Mouse (Mus musculus) midbrain, embryonic 10.5 days (tissue): ENCODE data around the gene Ppil4. TPM values are rescaled to one million over a fixed set of nuclear protein-coding genes. Genes with fewer than 3 reads are reported as not detected.
"Not testable (repeated sequence)": the region's sequence is repeated elsewhere in the genome, so short reads cannot be mapped to it uniquely, and the experiment has no call there.

ENCODE experiments used
- DNase-seq: peaks from one replicate; pipeline ENCODE4 v3.0.0-alpha.2; 2017; ENCODE audit warnings: low spot score
- H3K27ac ChIP-seq: fragments of 300-500 bp; sonication (generic); replicated peaks from 2 replicates; pipeline ENCODE4 v1.5.1; 2016; ENCODE audit warnings: mild to moderate bottlenecking
- H3K27me3 ChIP-seq: fragments of 300-500 bp; sonication (generic); 2 replicates; pipeline ENCODE4 v1.6.1; 2016; ENCODE audit warnings: low read depth, mild to moderate bottlenecking; ENCODE audit not compliant: poor library complexity, severe bottlenecking
- H3K36me3 ChIP-seq: fragments of 300-500 bp; sonication (generic); 2 replicates; pipeline ENCODE4 v1.6.1; 2016; ENCODE audit warnings: mild to moderate bottlenecking, moderate library complexity
- H3K4me1 ChIP-seq: fragments of 300-500 bp; sonication (generic); 2 replicates; pipeline ENCODE4 v1.6.1; 2016
- H3K4me3 ChIP-seq: fragments of 300-500 bp; sonication (generic); 2 replicates; pipeline ENCODE4 v1.5.1; 2016; ENCODE audit warnings: mild to moderate bottlenecking, moderate library complexity
- H3K9me3 ChIP-seq: fragments of 300-500 bp; sonication (generic); replicated peaks from 2 replicates; pipeline ENCODE4 v1.6.1; 2016; ENCODE audit warnings: mild to moderate bottlenecking
- WGBS: fragments of 180-500 bp; shearing (Covaris S2); methylation state at CpG from one replicate; pipeline ENCODE4 v1.1.7; 2016; 5-methylcytosine and 5-hydroxymethylcytosine counted together
- polyA plus RNA-seq: library from polyadenylated mRNA; unstranded; fragments of >200 nt; fragmentation: Nextera tagmentation; extraction: Ambion mirVana; gene quantifications from 2 replicates; pipeline ENCODE4 v1.2.1, GENCODE M21; 2016

The Ppil4 gene
- 41.5 and 43.8 TPM in 2 replicates for polyA plus RNA-seq

DNA sequence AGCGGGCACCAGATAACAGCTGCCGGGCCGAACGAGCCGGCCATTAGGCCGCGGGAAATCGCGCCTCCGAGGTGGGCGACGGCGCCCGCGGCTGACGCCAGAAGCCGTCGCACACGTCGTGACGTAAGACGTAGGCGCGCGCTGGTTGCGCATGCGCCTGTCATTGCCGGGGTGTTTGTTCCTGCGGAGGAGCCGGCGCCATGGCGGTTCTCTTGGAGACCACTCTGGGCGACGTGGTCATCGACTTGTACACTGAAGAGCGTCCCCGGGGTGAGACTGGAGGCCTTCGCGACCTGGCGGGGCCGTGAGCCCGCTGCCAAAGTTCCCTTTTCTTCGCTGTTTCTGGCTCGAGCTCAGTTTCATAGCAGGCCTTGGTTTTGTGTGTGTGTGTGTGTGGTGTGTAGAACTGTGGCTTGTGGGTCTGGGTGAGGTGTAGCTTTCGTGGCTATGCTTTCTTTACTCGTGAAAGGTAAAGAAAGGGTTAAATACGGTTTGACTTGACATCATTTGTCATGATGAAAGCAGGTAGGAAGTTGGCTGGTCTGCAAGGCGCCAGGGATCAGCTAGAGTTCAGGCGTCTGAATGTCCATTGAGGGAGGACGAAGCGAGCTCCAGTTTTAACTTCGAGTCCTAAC is at the start of gene Ppil4, which contains the start of gene Ginm1:
Gene Ppil4, plus strand, starts transcription at position 141 of the 635 bp plus-strand sequence.
Gene Ginm1, minus strand, starts transcription at position 74 of the 635 bp plus-strand sequence.
- H3K36me3 ChIP-seq: peaks cover 49% of the 10 kb centered on the region
- peak; percentile 88 for DNase-seq
- no peaks in the 10 kb centered on the region for H3K9me3 ChIP-seq
- no peaks in the 10 kb centered on the region for H3K27me3 ChIP-seq
- WGBS: under 1% methylated on average over 52 of the region's 52 CpGs
- peak within 1 kb of the TSS; percentile 86 for H3K4me3 ChIP-seq
- H3K4me1 ChIP-seq: peaks cover 17% of the 10 kb centered on the region
- H3K27ac ChIP-seq: peak within 1 kb of the TSS; percentile 93

DNA sequence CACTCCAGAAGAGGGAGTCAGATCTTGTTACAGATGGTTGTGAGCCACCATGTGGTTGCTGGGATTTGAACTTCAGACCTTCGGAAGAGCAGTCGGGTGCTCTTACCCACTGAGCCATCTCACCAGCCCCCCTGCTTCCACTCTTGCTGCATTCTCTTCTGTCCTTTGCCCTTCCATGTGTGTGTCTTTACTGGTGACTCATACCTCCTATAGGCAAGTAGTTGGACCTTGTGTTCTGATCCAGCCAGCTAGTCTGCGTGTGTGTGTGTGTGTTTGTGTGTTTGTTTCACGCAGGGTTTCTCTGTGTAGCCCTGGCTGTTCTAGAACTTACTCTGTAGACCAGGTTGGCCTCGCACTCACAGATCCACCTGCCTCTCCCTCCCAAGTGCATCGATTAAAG is 47.2 kb upstream of the Ppil4 start:
- DNase-seq, H3K9me3 ChIP-seq, H3K27ac ChIP-seq, H3K27me3 ChIP-seq, H3K4me3 ChIP-seq, H3K4me1 ChIP-seq: not testable (repeated sequence)
- 97% methylated on average over 6 of the region's 6 CpGs for WGBS
- H3K36me3 ChIP-seq: peaks cover 83% of the 10 kb centered on the region

- no peaks in the 10 kb centered on the region for H3K4me1 ChIP-seq
- no peak for DNase-seq
- no peak overlapping the region for H3K4me3 ChIP-seq
- no peaks in the 10 kb centered on the region for H3K27me3 ChIP-seq
- H3K9me3 ChIP-seq: no peaks in the 10 kb centered on the region
- H3K27ac ChIP-seq: no peak overlapping the region
- H3K36me3 ChIP-seq: peaks cover 80% of the 10 kb centered on the region
- WGBS: 92% methylated on average over 6 of the region's 6 CpGs
Measured at GRCm38 (mm10) chr10:7748752-7749151, 43.9 kb upstream of the Ppil4 start.

DNA sequence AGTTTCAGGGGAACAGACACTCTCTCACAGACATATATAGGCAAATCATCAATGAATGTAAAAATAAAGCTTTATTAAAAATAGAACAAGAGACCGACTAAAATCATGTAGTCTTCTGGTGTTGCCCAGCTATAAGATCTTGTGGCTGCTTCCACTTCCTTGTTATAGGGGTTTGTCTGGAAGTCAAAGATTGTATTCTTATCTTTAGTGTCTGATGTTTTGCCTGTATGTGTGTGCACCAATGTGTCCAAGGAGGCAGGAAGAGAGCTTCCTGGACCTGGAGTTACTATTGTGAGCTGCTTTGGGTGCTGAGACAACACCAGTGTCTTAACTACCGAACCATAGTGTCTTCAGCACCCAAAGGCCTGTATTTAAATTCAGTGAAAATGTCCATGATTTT is 35.1 kb upstream of the Ppil4 start:
- H3K9me3 ChIP-seq: no peaks in the 10 kb centered on the region
- 94% methylated on average over 2 of the region's 2 CpGs for WGBS

DNA sequence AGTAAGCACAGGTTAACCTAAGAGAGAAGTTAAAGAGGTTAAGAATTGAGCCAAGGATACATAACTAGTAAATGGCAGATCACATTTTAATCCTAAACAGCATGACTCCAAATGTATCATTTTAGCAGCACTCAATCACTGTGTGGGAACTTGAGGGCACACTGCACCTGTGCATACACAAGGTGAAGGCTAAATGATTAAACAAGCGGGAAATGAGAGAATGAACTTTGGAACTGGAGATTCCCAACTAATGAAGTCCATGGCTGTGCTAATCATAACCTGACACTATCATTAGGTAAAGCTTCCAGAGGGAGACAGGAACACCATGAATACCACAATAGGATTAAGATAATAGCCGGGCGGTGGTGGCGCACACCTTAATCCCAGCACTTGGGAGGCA is 20.3 kb upstream of the Ppil4 start:
- Histone ChIP-seq H3K27ac (no peak overlapping the region), H3K27me3 (no peaks in the 10 kb centered on the region), H3K9me3 (no peaks in the 10 kb centered on the region), H3K4me1 (no peaks in the 10 kb centered on the region), H3K4me3 (no peak overlapping the region), H3K36me3 (peaks cover 96% of the 10 kb centered on the region)
- WGBS: 96% methylated on average over 4 of the region's 4 CpGs
- no peak for DNase-seq

More for the DNA sequence above, 35.1 kb upstream of the Ppil4 start:
- Histone ChIP-seq H3K4me1 (no peaks in the 10 kb centered on the region), H3K27me3 (no peaks in the 10 kb centered on the region), H3K27ac (no peak overlapping the region), H3K36me3 (peaks cover 95% of the 10 kb centered on the region), H3K4me3 (no peak overlapping the region)
- no peak for DNase-seq

- DNase-seq: no peak
- Histone ChIP-seq H3K36me3 (peaks cover 96% of the 10 kb centered on the region), H3K27me3 (no peaks in the 10 kb centered on the region), H3K4me3 (no peak overlapping the region), H3K4me1 (no peaks in the 10 kb centered on the region), H3K27ac (no peak overlapping the region), H3K9me3 (no peaks in the 10 kb centered on the region)
- 97% methylated on average over 1 of the region's 1 CpGs for WGBS
Measured at GRCm38 (mm10) chr10:7772769-7773168, 19.9 kb upstream of the Ppil4 start.

DNA sequence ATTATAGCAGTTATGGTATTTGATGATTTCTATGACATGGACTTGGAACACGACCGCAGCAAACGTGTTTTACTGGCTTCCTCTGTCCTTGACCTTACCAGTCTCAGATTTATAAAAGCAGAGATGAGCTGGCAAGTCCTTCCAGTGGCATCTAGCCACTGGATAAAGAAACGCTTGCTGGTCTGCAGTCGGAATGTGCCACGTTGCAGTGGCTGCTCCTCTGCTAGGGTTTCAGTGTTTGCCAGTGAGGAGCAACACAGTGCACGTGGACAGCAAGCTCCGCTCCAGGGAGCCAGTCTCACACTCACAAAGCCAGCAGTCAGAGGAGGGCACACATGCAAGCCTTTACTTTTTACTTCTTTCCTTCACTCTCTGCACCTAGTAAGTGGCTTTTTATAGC is 17.3 kb upstream of the Ppil4 start:
- WGBS: 93% methylated on average over 8 of the region's 8 CpGs
- Histone ChIP-seq H3K4me3 (no peak overlapping the region), H3K36me3 (peaks cover 77% of the 10 kb centered on the region), H3K27me3 (no peaks in the 10 kb centered on the region), H3K9me3 (no peaks in the 10 kb centered on the region), H3K27ac (no peak overlapping the region), H3K4me1 (peaks cover 10% of the 10 kb centered on the region)
- no peak for DNase-seq

DNA sequence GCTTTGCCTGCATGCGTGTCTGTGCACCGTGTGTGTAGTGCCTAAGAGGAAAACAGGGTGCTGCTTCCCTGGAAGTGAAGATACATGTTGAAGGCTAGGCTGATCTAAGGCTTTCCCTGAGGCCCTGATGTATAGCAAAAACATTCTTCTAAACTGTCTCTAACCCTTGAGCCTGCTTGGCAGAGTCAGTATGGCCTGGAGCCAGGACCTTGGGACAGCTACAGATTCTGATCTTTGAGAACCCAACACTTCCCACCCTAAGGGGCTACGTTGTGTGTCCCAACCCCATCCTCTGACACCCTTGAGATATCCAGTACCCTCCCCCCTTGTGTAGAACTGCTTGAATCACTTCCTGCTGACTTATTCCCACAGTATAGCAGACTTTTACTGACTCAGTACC is 14.3 kb upstream of the Ppil4 start:
- no peak for DNase-seq
- H3K4me3 ChIP-seq: no peak overlapping the region
- H3K36me3 ChIP-seq: peaks cover 47% of the 10 kb centered on the region
- no peaks in the 10 kb centered on the region for H3K9me3 ChIP-seq
- no peak overlapping the region for H3K27ac ChIP-seq
- WGBS: 97% methylated on average over 3 of the region's 3 CpGs
- H3K4me1 ChIP-seq: peaks cover 15% of the 10 kb centered on the region
- no peaks in the 10 kb centered on the region for H3K27me3 ChIP-seq

DNA sequence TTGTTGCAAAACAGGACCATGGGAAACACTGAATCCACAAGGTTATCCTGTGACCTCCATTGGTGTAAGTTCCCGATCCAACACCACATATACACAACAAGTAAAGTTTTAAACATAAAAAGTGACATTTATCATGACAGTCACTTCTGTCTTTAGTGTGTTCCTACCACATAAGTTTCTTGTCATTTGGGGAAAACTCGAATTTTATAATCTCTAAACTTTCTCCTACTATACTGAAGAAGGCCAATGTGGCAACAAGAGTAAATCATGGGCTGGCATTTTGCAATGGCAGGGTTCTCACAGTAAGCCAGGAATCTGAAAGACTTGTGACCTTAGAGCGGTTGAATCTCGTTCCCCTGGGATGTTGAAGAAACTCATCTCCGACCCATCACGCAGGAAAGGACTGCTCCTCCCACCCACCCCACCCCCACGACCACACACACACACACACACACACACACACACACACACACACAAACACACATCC is 12.9 kb upstream of the Ppil4 start:
- H3K27me3 ChIP-seq: no peaks in the 10 kb centered on the region
- H3K27ac ChIP-seq: peak overlapping the region; percentile 91
- 25% methylated on average over 7 of the region's 7 CpGs for WGBS

GRCm38 (mm10) chr10:7780238-7781176 is 12.2 kb upstream of the Ppil4 start:
- WGBS: under 1% methylated on average over 66 of the region's 77 CpGs
- H3K9me3 ChIP-seq: no peaks in the 10 kb centered on the region
- peaks cover 15% of the 10 kb centered on the region for H3K4me1 ChIP-seq
- H3K36me3 ChIP-seq: peaks cover 28% of the 10 kb centered on the region
- peak overlapping the region; percentile 99 for H3K4me3 ChIP-seq
- peak; percentile 92 for DNase-seq
- H3K27ac ChIP-seq: peak overlapping the region; percentile 91
- no peaks in the 10 kb centered on the region for H3K27me3 ChIP-seq

More for the DNA sequence above, 12.9 kb upstream of the Ppil4 start:
- H3K4me1 ChIP-seq: peaks cover 15% of the 10 kb centered on the region
- peak overlapping the region; percentile 99 for H3K4me3 ChIP-seq
- no peaks in the 10 kb centered on the region for H3K9me3 ChIP-seq
- H3K36me3 ChIP-seq: peaks cover 34% of the 10 kb centered on the region
- DNase-seq: no peak

GRCm38 (mm10) chr10:7781214-7781613 is 11.5 kb upstream of the Ppil4 start:
- peak overlapping the region; percentile 91; the same call in 1 of the 2 replicates for H3K27ac ChIP-seq
- 49% methylated on average over 3 of the region's 3 CpGs for WGBS
- no peaks in the 10 kb centered on the region for H3K9me3 ChIP-seq

DNA sequence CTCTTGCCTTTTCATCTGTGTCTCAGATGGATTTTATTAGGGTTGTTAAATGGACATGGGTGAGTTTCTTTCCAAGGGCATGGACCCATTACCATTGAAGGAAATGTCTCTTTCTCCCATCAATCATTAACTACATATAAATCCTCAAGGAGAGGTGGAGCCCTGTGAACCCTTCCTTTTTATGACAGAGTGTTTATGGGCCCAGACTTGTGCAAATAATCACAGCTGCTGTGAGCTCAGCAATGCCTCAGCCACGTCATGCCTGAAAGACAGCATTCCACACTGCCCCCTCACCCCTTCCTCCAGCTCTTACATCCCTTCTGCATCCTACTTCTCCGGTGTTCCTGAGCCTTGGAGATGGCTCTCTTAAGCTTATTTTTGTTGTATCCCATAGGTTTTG is 5.4 kb upstream of the Ppil4 start:
- H3K36me3 ChIP-seq: peaks cover 25% of the 10 kb centered on the region
- no peak for DNase-seq
- H3K27ac ChIP-seq: no peak overlapping the region
- peaks cover 7% of the 10 kb centered on the region for H3K4me1 ChIP-seq
- no peak overlapping the region for H3K4me3 ChIP-seq
- WGBS: 56% methylated on average over 2 of the region's 2 CpGs
- H3K27me3 ChIP-seq: no peaks in the 10 kb centered on the region
- no peaks in the 10 kb centered on the region for H3K9me3 ChIP-seq

More at GRCm38 (mm10) chr10:7781214-7781613, 11.5 kb upstream of the Ppil4 start:
- H3K36me3 ChIP-seq: peaks cover 22% of the 10 kb centered on the region
- DNase-seq: no peak
- peaks cover 15% of the 10 kb centered on the region for H3K4me1 ChIP-seq
- peak overlapping the region; percentile 99 for H3K4me3 ChIP-seq
- no peaks in the 10 kb centered on the region for H3K27me3 ChIP-seq
